Mouse (Mus musculus) brain, embryonic 14.5 days (tissue): ENCODE measurements at regions not wholly inside any gene's neighbourhood (a gene's known extent, or its start where the extent isn't known, plus 50 kb on each side); places are given as distances from the start of the nearest gene placed in this dataset.

ENCODE experiments used
- CTCF ChIP-seq: fragments of 200-500 bp; IDR thresholded peaks from 2 replicates; pipeline ENCODE4 v1.5.1; 2012; ENCODE audit warnings: inconsistent platforms, mild to moderate bottlenecking, moderate library complexity, borderline replicate concordance; ENCODE audit not compliant: insufficient read depth, insufficient read length; ENCODE audit errors: extremely low read depth
- POLR2A ChIP-seq: fragments of 200-500 bp; IDR thresholded peaks from 2 replicates; pipeline ENCODE4 v1.6.1; 2012; ENCODE audit warnings: mild to moderate bottlenecking, inconsistent platforms, borderline replicate concordance; ENCODE audit not compliant: poor library complexity, insufficient read depth, insufficient read length, severe bottlenecking; ENCODE audit errors: extremely low read depth

- TF ChIP-seq CTCF (no peak), POLR2A (no peak)
Measured at GRCm38 (mm10) chr12:35681864-35682449, 147.1 kb upstream of the Ahr start.
